Mouse (Mus musculus) thymus, postnatal 10 days (tissue): Measurements from ENCODE around the gene Sox5.

ENCODE experiments used
- DNase-seq, 2 experiments: peaks; one replicate each; pipeline ENCODE4 v3.0.0; 2021; ENCODE audit warnings: low spot score in 2 of 2

Gene Sox5

DNA sequence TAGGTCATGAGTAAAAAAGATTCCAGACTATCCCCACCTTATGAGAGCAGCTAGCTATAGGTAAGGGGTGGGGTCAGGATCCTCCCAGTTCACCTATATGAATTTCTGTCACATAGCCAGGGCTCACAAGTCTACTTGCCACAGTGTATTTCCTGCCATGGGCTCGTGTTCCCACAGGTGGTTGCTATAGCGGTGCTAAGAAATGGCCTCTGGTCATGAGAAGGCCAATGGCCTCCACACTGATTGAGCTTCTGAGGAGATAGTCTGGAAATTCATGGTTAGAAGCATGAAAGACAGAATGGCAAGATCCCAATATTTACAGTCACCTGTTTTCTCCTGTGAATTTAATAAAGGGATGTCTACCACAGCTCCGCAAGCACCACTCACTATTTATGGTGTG lies 737.4 kb downstream of the Sox5 start:
- no peak for DNase-seq

GRCm38 (mm10) chr6:144042936-144043335 lies 738.8 kb downstream of the Sox5 start:
- DNase-seq, result no peak

DNA sequence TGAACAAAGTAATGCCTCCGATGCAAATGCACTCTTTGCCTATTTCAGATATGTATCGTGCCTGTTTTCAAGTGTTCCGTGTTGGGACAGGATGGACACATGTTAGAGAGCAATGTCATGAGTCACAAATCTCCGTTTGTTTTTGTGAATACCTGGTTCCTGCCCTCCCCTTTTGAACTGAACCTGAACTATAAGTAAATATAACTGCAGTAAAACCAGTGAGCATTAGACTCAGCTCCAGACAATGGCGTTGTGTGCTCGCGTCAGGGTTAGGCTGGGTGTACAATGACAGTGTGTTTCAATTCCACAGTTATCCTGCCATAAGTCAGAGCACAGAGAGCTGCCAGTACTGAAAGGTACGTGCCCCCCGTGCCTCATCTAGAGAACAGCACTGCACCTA lies 739.8 kb downstream of the Sox5 start:
- no peak for DNase-seq

DNA sequence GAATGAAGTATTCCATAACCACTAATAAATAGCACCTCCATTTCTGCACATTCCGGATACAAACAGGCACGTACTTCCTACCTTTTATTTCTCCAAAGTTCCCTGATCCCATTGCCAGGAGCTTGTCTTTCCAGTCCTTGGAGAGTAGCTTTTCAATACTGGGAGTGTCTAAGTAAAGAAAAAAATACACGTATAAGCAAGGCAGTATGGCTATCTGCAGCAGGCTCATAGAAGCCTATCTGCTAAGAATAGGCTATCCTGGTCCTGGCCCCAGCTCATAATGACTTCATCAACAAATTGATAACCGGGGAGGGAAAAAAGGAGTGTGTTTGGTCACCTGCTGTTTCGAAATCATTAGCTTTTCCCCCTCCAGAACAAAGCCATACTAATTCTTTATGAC lies 740.6 kb downstream of the Sox5 start:
- DNase-seq, result no peak

DNA sequence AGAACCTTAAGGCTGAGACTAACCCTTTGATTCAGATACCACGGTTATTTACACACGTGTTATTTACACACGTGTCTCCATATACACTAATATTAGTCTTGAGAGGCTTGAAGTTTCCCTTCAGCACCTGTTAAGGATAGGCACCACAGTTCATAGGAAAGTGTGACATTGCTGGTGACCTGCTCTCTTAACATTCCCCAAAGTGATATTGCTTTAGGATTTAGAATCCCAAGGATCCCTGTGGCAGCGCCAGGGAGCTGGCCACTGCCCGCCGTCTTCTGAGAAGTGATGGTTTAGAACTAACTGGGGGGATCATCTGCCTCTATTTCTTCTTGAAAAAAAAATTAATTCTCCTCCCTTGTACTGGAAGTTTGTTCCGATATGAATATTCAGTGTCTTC lies 741.4 kb downstream of the Sox5 start:
- no peak for DNase-seq

DNA sequence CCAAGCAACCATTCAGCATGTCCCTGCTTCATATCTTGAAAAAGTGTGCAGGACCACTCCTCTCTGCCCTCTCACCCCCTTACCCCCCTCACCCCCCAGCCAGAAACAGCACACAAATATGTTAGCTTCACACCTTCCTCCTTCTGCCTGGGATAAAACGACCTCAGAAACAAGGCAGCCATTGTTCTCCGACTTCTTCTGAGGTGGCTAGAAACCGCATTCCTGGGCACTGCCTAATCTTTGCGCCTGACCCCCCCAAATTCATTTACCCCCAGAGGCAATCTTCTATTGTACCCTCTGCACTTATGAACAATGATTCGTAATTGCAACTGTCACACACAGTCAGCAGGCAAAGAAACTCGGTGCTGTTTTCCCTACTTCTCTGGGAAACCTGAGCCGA lies 742.6 kb downstream of the Sox5 start:
- DNase-seq, result no peak

- DNase-seq, result no peak
Observed at GRCm38 (mm10) chr6:144033191-144033590, 748.6 kb downstream of the Sox5 start.

DNA sequence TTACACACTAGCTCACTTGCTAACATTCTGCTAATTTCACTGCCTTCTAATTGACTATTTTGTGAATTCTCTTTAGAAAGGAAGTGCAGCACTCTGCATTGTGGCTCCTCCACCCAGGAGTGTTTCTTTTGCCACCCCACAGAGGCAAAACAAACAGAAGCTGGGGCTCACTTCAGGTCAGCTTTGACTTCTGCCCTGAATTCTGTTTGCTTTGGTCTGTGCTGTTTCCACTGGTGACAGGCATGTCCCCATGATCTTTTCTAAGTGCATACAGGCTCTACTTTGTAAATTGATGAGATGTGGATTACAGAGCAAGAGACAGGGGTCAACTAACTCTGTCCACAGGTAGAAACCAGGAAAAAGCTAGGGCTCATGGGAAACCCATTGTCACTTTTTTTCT lies 764.8 kb downstream of the Sox5 start:
- DNase-seq, result no peak

DNA sequence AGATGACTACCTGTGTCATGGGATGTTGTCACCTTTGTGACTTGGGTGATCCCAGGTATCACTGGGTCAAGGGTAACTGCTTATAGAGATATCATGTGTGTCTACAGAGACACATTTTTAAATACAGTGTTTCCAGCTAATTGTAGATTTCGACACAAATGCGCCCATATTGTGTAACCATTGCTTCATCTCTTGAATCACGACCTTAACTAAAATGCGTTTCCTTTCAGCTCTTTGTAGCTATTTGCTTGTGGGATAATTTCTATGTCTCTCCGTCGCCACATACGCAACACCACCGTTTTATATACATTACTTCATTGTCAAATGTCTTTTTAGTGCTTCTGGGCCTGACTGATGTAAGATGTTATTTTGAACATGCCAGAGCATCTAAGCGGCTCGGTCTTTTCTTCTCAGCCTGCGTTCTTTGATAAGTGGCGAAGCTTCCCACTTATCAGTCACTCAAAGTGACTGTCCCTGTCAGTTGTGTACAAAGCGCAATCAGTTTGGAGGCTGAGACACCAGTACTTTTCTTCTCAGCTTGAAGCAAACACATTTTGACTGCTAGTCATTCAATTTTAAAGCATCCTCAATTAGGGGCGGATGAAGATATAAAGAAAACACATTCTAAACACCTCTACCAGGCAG lies 769.8 kb downstream of the Sox5 start:
- no peak for DNase-seq

- no peak for DNase-seq
Observed at GRCm38 (mm10) chr6:144010995-144011394, 770.8 kb downstream of the Sox5 start.

GRCm38 (mm10) chr6:144010285-144010684 lies 771.5 kb downstream of the Sox5 start:
- no peak for DNase-seq

GRCm38 (mm10) chr6:144005132-144005531 lies 776.6 kb downstream of the Sox5 start:
- no peak for DNase-seq

DNA sequence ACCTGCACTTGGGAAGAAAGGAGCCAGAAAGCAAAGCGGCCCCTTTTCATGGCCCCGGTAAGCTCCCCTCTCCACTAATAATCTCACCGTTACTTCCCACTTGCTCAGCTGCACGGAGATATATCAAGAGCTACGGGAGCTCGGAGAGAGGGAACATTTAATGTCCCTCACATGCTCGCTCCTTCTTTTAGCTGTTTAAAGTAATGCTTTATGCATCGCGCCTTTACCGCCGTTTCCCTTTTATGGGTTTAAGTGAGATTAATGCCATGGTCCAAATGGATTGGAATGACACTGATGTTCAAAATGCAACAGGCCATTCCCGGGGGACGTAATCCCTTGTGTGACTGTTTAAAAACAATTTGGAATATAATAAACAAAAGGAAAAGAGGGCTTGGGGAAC lies 783.6 kb downstream of the Sox5 start:
- DNase-seq, result no peak

GRCm38 (mm10) chr6:143997616-143998015 lies 784.2 kb downstream of the Sox5 start:
- DNase-seq, result no peak

GRCm38 (mm10) chr6:143995046-143995445 lies 786.7 kb downstream of the Sox5 start:
- DNase-seq, result no peak

DNA sequence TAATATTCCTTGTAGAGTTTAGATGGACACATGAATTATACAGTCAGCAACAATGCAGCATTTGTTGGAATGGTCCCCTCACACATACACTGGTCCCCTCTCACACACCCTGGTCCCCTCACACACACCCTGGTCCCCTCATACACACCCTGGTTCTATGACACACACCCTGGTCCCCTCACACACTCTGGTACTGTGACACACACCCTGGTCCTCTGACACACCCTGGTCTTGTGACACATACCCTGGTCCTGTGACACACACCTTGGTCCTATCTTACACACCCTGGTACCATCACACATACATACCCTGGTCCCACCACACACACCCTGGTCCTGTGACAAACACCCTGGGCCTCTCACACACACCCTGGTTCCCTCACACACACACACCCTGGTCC lies 794.2 kb downstream of the Sox5 start:
- DNase-seq, result no peak

DNA sequence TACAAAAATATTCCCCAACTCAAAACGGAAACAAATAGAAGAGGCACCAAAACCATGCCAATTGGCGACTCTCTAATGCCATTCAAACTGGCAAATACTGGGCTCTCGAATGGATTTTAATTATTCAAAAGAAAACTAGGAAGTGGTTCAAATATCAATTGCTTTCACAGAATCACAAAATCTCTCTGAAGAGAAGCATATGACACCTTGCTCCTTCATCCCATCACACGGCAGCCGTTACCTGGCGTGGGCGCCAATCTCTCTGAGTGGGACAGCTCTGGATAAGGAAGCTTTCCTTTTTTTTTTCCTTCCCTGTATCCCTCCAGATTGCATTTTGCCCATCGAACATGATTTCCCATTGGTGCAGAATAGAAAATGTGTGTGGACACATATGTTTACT lies 801.6 kb downstream of the Sox5 start:
- DNase-seq, result no peak

GRCm38 (mm10) chr6:143967724-143968400 lies 813.9 kb downstream of the Sox5 start:
- DNase-seq, result no peak

DNA sequence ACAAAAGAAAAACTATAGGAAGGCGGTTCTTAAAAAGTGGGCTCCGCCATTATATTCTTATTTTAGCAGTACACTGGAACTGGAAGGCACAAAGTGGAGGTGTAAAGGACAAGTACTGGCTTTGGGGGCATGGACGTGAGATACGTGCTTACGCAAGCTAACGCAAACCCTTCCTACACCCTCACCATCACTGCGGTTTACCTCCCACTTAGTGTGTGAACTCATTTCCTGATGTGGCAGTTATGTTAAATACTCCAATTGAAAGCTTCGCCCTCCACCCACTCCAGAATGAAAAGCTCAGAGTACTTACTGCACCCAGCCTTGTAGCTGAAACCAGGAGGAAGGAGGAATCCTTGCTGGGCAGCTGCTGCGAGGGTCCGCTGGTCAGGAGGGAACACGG lies 821.3 kb downstream of the Sox5 start:
- no peak for DNase-seq

DNA sequence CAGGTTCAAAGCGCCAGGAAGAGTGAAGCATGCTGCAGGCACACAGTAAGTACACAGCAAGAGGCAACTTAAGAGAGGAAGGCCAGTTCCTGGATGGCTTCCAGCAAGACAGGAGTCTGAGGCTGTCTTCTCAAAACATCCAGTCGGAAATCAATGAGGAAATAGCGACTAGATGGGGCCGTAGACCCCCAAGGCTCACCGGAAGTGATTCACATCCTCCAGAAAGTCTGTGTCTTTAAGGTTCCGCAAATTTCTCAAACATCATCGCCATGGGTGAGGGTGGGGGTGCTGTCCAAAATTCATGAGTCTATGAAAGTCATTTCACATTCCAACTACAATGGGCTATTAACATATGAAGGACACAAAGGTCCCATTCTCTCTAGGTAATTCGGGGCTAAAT lies 821.7 kb downstream of the Sox5 start:
- no peak for DNase-seq

- DNase-seq, result no peak
Observed at GRCm38 (mm10) chr6:143958372-143958771, 823.4 kb downstream of the Sox5 start.

GRCm38 (mm10) chr6:143957063-143957462 lies 824.7 kb downstream of the Sox5 start:
- DNase-seq, result no peak

- DNase-seq, result no peak
Observed at GRCm38 (mm10) chr6:143948553-143949308, 833.0 kb downstream of the Sox5 start.
